Mouse (Mus musculus) embryonic facial prominence, embryonic 14.5 days (tissue): ENCODE measurements at regions not wholly inside any gene's neighbourhood (a gene's known extent, or its start where the extent isn't known, plus 50 kb on each side); places are given as distances from the start of the nearest gene placed in this dataset.

ENCODE experiments used
- ATAC-seq: fragments of 200-750 bp; cut with Nextera tagmentation; 2 replicates; pipeline ENCODE4 v1.8.0; 2017; ENCODE audit warnings: low read depth, moderate number of reproducible peaks, moderate TSS enrichment
- DNase-seq: peaks from one replicate; pipeline ENCODE4 v3.0.0-alpha.2; 2015; ENCODE audit warnings: low spot score
- H3K27ac ChIP-seq: fragments of 300-500 bp; sonication (generic); replicated peaks from 2 replicates; pipeline ENCODE4 v1.5.1; 2014; ENCODE audit warnings: low read depth, mild to moderate bottlenecking, low read length, moderate library complexity
- H3K27me3 ChIP-seq: fragments of 300-500 bp; sonication (generic); replicated peaks from 2 replicates; pipeline ENCODE4 v1.6.1; 2014; ENCODE audit warnings: low read length; ENCODE audit not compliant: control insufficient read depth, insufficient read depth
- H3K36me3 ChIP-seq: fragments of 300-500 bp; sonication (generic); 2 replicates; pipeline ENCODE4 v1.6.1; 2014; ENCODE audit warnings: low read length, mixed read lengths; ENCODE audit not compliant: control insufficient read depth, insufficient read depth
- H3K4me1 ChIP-seq: fragments of 300-500 bp; sonication (generic); 2 replicates; pipeline ENCODE4 v1.6.1; 2014; ENCODE audit warnings: antibody characterized with exemption, low read length; ENCODE audit not compliant: control insufficient read depth, insufficient read depth
- H3K4me2 ChIP-seq: fragments of 300-500 bp; sonication (generic); 2 replicates; pipeline ENCODE4 v1.6.1; 2014; ENCODE audit warnings: low read depth, mild to moderate bottlenecking, low read length, moderate library complexity, mixed read lengths
- H3K4me3 ChIP-seq: fragments of 300-500 bp; sonication (generic); 2 replicates; pipeline ENCODE4 v1.5.1; 2014; ENCODE audit warnings: low read depth, mild to moderate bottlenecking, low read length
- H3K9ac ChIP-seq: fragments of 300-500 bp; sonication (generic); 2 replicates; pipeline ENCODE4 v1.6.1; 2014; ENCODE audit warnings: low read depth, mild to moderate bottlenecking, low read length, moderate library complexity, mixed read lengths
- H3K9me3 ChIP-seq: fragments of 300-500 bp; sonication (generic); 2 replicates; pipeline ENCODE4 v1.6.1; 2016; ENCODE audit warnings: low read length; ENCODE audit not compliant: control insufficient read depth
- WGBS: fragments of 180-500 bp; shearing (Covaris S2); extraction: QIAGEN DNeasy Blood & Tissue Kit; methylation state at CpG from one replicate; pipeline ENCODE4 v1.1.7; 2014; 5-methylcytosine and 5-hydroxymethylcytosine counted together

- H3K4me1 ChIP-seq = peaks cover 17% of the 10 kb centered on the region
- 0 out of 2 replicates have a peak, but pooled peaks cover 3% of the 10 kb centered on the region for H3K9me3 ChIP-seq
- WGBS = 47% methylated on average over 1 of the region's 1 CpGs
- H3K4me3 ChIP-seq = no peak overlapping the region
- DNase-seq = no peak
- H3K4me2 ChIP-seq = no peak overlapping the region
- ATAC-seq = no peak
- no peaks in the 10 kb centered on the region for H3K27me3 ChIP-seq
- no peaks in the 10 kb centered on the region for H3K36me3 ChIP-seq
- H3K27ac ChIP-seq = no peak overlapping the region
- H3K9ac ChIP-seq = no peak overlapping the region
These were observed 53.9 kb upstream of the Map4k3 start for GRCm38 (mm10) chr17:80782233-80782632.

DNA sequence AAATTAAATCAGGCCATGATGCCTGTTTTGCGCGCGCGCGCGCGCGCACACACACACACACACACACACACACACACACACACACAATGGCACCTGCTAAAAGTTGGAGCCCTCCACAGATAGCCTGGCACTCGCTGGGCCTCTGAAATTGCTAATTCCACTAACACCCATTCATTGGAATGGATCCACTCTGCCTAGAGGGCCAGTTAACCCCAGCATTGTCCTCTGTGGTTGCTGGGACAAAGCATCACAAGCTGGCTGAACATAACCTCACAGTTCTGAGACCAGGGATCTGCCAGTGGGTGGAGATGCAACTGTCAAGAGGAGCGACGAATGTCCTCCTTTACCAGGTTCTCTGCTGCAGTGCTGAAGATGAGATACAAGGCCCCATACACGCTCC lies 53.3 kb upstream of the Map4k3 start:
- Histone ChIP-seq H3K4me3 (no peak overlapping the region), H3K4me1 (peaks cover 17% of the 10 kb centered on the region), H3K9ac (no peak overlapping the region), H3K27ac (no peak overlapping the region), H3K4me2 (no peak overlapping the region), H3K9me3 (0 out of 2 replicates have a peak, but pooled peaks cover 3% of the 10 kb centered on the region), H3K27me3 (no peaks in the 10 kb centered on the region), H3K36me3 (no peaks in the 10 kb centered on the region)
- ATAC-seq (no peak), DNase-seq (no peak)
- 89% methylated on average over 12 of the region's 12 CpGs for WGBS

GRCm38 (mm10) chr17:80780303-80780702 lies 52.0 kb upstream of the Map4k3 start:
- Histone ChIP-seq H3K27ac (no peak overlapping the region), H3K9ac (no peak overlapping the region), H3K27me3 (no peaks in the 10 kb centered on the region), H3K4me1 (peaks cover 15% of the 10 kb centered on the region), H3K4me2 (no peak overlapping the region), H3K9me3 (0 out of 2 replicates have a peak, but pooled peaks cover 3% of the 10 kb centered on the region), H3K4me3 (no peak overlapping the region), H3K36me3 (no peaks in the 10 kb centered on the region)
- DNase-seq (no peak), ATAC-seq (no peak)
- 63% methylated on average over 7 of the region's 7 CpGs for whole genome bisulfite sequencing

DNA sequence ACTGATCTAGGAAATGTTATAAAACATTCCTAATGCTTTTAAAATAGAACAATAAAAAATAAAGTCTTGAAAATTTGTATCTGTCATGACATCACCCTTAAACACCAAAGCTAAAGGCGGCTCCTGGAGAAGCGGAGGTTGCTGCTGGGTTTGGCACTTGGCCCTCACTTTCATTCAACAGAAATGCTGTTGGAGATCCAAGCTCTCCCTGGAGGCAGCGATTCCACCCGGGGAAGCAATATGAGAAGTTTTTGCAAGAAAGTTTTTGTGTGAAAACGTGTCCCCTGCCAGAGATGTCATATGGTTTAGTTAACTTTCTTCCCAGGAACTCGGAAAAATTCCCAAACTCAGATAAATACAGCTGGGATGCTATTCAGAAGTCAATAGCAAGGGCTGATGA lies 51.5 kb upstream of the Map4k3 start:
- H3K27me3 ChIP-seq = no peaks in the 10 kb centered on the region
- peaks cover 16% of the 10 kb centered on the region for H3K4me1 ChIP-seq
- peak; percentile 92 for DNase-seq
- H3K9me3 ChIP-seq = 0 out of 2 replicates have a peak, but pooled peaks cover 3% of the 10 kb centered on the region
- no peak overlapping the region for H3K4me2 ChIP-seq
- no peak overlapping the region for H3K4me3 ChIP-seq
- no peak overlapping the region for H3K9ac ChIP-seq
- ATAC-seq = peak; percentile 75; the same call in 1 of the 2 replicates
- H3K27ac ChIP-seq = no peak overlapping the region; the same call in 1 of the 2 replicates
- 33% methylated on average over 6 of the region's 6 CpGs for whole genome bisulfite sequencing
- no peaks in the 10 kb centered on the region for H3K36me3 ChIP-seq
